Mouse (Mus musculus) WW6 (cell line): ENCODE results near the gene Lrrc74a.

Experiments
- DNase-seq: peaks from one replicate; pipeline ENCODE4 v3.0.0-alpha.2; 2013; ENCODE audit warnings: low read depth, low spot score

Lrrc74a gene

DNA sequence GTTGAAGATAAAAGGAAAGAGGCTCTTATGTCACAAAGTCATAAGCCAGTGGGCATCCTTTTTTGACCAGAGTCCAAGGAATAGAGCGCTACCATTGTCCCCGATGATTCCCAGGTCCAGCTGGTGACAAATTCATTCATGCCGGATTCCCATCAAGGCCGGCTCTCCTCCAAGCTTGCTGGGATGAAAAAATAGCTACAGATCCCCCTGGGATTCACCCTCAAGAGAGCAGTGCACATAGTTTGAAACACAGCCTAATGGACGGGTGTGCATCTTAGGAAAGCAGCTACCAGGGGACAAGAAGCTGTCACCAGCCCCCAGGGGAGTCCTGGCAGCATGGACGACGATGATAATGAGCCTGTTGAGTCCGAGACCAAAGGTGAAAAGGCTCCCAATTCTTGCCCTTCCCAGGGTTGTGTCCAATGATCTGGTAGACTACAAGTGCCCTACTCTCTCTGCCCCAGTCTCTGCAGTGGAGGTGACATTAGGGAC is at the start of gene Lrrc74a:
Lrrc74a (plus strand) TSS at position 51 of the 492 bp plus-strand sequence.
- no peak for DNase-seq

GRCm38 (mm10) chr12:86685275-86685674 is 48.9 kb upstream of the Lrrc74a start:
- no peak for DNase-seq

- DNase-seq: no peak
Observed at GRCm38 (mm10) chr12:86686551-86687330, 47.4 kb upstream of the Lrrc74a start.

DNA sequence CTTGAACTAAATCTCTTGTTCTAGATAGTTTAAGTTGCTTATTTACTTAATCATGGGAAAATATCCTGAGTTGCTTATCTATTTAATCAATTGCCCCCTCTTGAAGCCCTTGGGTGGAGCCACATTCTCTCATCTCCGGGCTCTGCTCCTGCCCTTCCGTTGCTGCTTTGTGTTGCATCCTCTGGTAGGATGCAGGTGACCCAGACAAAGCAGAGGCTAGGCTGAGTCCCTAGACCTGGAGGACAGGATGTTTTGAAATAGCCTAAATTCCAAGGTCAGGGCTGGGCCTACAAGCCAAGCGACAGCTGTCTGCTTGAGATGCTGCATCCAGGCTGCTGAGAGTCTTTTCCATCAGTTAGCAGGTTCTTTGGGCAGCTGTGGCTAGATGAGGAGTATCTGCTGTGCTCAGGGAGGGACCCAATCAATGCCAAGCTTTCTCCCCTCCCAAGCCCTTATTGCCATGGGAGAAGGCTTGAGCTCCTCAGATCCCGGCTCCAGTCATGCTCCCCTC is 46.7 kb upstream of the Lrrc74a start:
- no peak for DNase-seq

GRCm38 (mm10) chr12:86687971-86688573 is 46.1 kb upstream of the Lrrc74a start:
- peak; percentile 49 for DNase-seq

DNA sequence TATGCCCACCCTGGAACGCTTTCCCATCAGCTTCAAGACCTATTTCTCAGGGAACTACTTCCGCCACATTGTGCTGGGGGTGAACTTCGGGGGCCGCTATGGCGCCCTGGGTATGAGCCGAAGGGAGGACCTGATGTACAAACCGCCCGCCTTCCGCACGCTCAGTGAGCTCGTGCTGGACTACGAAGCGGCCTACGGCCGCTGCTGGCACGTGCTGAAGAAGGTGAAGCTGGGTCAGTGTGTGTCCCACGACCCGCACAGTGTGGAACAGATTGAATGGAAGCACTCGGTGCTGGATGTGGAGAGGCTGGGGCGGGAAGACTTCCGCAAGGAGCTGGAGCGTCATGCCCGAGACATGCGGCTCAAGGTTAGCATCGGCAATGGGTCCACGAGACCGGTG is 45.3 kb upstream of the Lrrc74a start:
- DNase-seq: no peak

- DNase-seq: no peak
Observed at GRCm38 (mm10) chr12:86690700-86691485, 43.3 kb upstream of the Lrrc74a start.

DNA sequence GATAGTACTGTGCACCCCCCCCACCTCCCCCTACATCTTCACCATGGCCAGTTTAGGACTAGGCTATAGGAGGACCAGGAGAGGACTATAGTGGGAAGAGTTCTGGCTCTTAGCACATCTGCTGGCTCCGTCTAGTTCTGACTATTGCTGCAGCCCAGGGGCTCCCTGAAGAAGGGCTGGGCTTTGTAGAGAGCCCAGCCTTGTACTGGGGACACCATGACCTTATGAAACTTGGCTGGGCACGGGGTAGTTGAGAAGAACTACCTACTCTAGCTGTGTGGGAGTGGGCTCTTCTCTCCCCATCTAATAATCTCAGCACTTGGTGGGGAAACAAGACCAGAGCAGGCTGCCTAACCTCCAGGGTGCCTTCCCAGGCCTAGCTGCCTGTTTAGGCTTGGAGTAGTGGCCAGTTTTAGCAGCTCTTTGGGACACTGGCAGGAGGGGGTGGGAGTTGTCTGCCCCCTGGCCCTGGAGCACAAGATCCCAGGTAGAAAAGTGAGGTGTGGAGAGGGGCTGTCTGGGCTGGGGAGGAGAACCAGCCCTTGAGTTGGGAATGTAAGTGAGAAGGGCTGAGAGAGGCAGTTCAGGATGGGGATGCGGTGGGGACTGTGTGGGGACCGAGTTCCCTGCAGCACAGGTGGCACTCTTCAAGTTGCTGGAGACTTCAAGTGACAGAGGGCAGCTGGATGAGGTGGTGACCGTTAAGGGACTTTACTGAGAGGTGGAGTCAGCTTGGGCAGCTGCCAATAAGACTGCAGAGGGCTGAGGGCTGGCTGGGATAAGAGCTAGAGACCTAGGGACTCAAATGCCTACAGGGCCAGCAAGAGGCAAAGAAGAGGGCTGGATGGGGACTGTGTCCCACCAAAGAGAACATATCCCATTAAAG is 41.5 kb upstream of the Lrrc74a start:
- DNase-seq: no peak

DNA sequence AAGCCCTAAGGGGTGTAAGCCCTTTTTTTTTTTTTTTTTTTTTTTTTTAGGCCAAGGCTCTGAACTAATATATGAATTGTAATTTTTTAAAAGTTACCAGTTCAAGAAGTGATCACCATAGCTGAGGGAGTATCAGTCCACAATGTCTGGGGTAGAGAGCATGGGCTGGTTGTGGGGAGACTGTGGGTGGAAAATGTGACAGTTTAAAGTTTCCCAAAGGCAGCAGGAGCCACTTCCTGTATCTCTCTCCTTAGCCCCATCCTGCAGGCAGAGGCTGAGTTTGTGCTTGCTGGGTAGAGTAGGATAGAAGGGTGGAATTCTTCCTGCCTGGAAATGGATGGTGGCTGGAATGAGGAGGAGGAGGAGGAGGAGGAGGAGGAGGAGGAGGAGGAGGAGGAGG is 40.8 kb upstream of the Lrrc74a start:
- DNase-seq: no peak

DNA sequence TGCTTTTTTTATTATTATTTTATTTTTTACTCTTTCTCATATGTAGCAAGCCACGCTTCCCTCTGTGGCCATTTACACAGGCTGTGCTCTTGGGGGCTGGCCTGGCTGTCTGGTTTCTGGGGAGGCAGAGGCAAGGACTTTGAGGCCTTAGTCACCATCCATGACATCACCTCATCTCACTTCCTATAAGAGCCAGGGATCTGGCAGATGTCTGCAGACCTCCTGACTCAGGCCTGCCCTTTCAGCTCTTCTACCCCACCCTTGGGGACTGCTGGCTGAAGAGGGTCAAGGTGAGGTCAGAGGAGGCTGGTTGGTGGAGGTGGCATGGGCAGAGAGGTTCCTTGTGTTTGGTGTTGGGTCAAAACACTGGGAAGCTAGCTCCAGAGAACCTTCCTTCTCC is 39.7 kb upstream of the Lrrc74a start:
- no peak for DNase-seq

GRCm38 (mm10) chr12:86697996-86698395 is 36.2 kb upstream of the Lrrc74a start:
- no peak for DNase-seq

- DNase-seq: no peak
Observed at GRCm38 (mm10) chr12:86698537-86698936, 35.6 kb upstream of the Lrrc74a start.

GRCm38 (mm10) chr12:86699965-86700926 is 33.9 kb upstream of the Lrrc74a start:
- DNase-seq: no peak

- DNase-seq: no peak
Observed at GRCm38 (mm10) chr12:86700927-86701310, 33.2 kb upstream of the Lrrc74a start.

DNA sequence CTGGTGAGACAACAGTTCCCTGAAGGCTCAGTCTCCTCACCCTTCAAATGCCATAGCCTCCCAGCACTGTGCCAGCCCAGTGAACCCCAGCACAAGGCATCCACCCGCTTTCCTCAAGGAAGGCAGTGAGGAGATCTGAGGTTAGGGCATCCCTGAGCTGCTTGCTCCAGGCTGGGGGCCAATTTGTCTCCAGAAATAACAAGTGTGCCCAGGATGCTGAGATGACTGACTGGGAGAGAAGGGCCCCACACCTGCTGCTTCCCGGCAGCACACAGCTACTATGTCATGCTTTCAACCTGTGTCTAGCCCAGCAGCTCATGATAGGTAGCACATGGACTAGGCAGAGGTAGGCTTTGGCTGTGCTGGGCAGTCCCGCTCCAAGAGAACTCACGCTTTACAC is 32.7 kb upstream of the Lrrc74a start:
- no peak for DNase-seq

DNA sequence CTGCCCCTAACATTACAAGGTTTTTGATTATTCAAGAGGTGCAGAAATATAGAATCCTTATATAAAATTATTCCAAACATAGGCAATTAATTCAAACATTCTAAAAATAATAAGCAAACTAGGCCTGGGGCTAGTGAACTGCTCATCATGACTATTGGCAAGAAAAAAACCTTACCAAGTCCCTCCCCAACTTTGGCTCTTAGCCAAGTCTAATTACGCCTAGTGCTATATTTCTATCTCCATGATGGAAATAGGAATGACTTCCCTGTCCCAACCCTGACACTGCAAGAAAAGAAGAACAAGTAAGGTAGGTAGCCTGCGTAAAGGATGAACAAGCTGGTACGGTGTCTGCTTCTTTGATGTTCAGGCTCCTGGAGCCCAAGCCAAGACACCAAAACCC is 31.5 kb upstream of the Lrrc74a start:
- no peak for DNase-seq

DNA sequence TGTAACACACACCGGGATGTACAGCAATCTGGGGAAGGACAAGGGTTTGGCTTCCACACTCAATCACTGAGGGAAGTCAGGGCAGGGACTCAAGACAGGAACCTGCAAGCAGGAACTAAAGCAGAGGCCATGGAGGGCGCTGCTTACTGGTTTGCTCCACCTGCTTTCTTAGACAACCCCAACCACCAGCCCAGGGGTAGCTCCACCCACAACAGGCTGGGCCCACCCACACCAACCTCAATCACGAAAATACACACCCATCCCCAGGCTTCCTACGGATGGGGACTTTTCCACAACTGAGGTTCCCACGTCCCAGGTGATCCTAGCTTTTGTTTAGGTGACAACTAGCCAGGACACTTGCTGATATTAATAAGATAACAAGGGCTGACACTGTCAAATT is 28.3 kb upstream of the Lrrc74a start:
- no peak for DNase-seq

GRCm38 (mm10) chr12:86714026-86714425 is 20.1 kb upstream of the Lrrc74a start:
- no peak for DNase-seq

- DNase-seq: peak; percentile 43
Observed at GRCm38 (mm10) chr12:86715401-86715800, 18.8 kb upstream of the Lrrc74a start.

GRCm38 (mm10) chr12:86716962-86717361 is 17.2 kb upstream of the Lrrc74a start:
- DNase-seq: no peak
